Mouse (Mus musculus) cerebellum, adult 18-20 months (tissue): Measurements from ENCODE around the gene Hscb.
"Not testable (repeated sequence)": the region's sequence is repeated elsewhere in the genome, so short reads cannot be mapped to it uniquely, and the experiment has no call there.

ENCODE experiments used
- DNase-seq, 2 experiments: peaks; one replicate each; pipeline ENCODE4 v3.0.0; 2021

Hscb gene

GRCm38 (mm10) chr5:110839678-110840365 lies at the start of gene Hscb, which contains the start of gene Chek2:
Gene Hscb (minus strand): TSS chr5:110839777.
Gene Chek2 (plus strand): TSS chr5:110839979.
- peak; percentile 98 to 100 for DNase-seq

- no peak for DNase-seq
Observed at GRCm38 (mm10) chr5:110888596-110888995, 49.0 kb upstream of the Hscb start.

- peak; percentile 83 to 95 for DNase-seq
Observed at GRCm38 (mm10) chr5:110879584-110880374, 40.2 kb upstream of the Hscb start, which contains the start of gene Ttc28. Gene Ttc28 (plus strand): TSS chr5:110879803.

- DNase-seq = no peak
Observed at GRCm38 (mm10) chr5:110879042-110879441, 39.5 kb upstream of the Hscb start.

GRCm38 (mm10) chr5:110878526-110878925 lies 38.9 kb upstream of the Hscb start:
- not testable (repeated sequence) for DNase-seq

- DNase-seq = no peak
Observed at GRCm38 (mm10) chr5:110877666-110878505, 38.3 kb upstream of the Hscb start.

- DNase-seq = no peak
Observed at GRCm38 (mm10) chr5:110875286-110875685, 35.7 kb upstream of the Hscb start.

- DNase-seq = no peak
Observed at GRCm38 (mm10) chr5:110874711-110875110, 35.1 kb upstream of the Hscb start.

GRCm38 (mm10) chr5:110873160-110873559 lies 33.6 kb upstream of the Hscb start:
- DNase-seq = no peak

GRCm38 (mm10) chr5:110869242-110869669 lies 29.7 kb upstream of the Hscb start:
- DNase-seq = no peak

GRCm38 (mm10) chr5:110868460-110868859 lies 28.9 kb upstream of the Hscb start:
- DNase-seq = no peak

GRCm38 (mm10) chr5:110860445-110860844 lies 20.9 kb upstream of the Hscb start:
- DNase-seq = no peak

- peak; percentile 10 to 25 for DNase-seq
Observed at GRCm38 (mm10) chr5:110859013-110859650, 19.6 kb upstream of the Hscb start.

- no peak for DNase-seq
Observed at GRCm38 (mm10) chr5:110857091-110857490, 17.5 kb upstream of the Hscb start.

- DNase-seq = no peak
Observed at GRCm38 (mm10) chr5:110852990-110853389, 13.4 kb upstream of the Hscb start.

GRCm38 (mm10) chr5:110841046-110841862 lies 1.7 kb upstream of the Hscb start:
- DNase-seq = peak in 1 of 2 experiments; percentile 13

GRCm38 (mm10) chr5:110840465-110840864 lies 888 bp upstream of the Hscb start:
- peak; percentile 45 to 55 for DNase-seq

GRCm38 (mm10) chr5:110839038-110839677 lies 419 bp downstream of the Hscb start:
- no peak for DNase-seq

- not testable (repeated sequence) for DNase-seq
Observed at GRCm38 (mm10) chr5:110838016-110838415, 1.6 kb downstream of the Hscb start.

- peak in 1 of 2 experiments; percentile 26 for DNase-seq
Observed at GRCm38 (mm10) chr5:110835959-110836358, 3.6 kb downstream of the Hscb start.
